Mouse (Mus musculus) ES-CJ7 (cell line): ENCODE results near the gene Prkn.
A peak's percentile ranks its signal among the peaks of the same experiment; 100 is the strongest.
"Not testable (repeated sequence)": the region's sequence is repeated elsewhere in the genome, so short reads cannot be mapped to it uniquely, and the experiment has no call there.

ENCODE experiments used
- DNase-seq: peaks from one replicate; pipeline ENCODE4 v3.0.0; 2011; ENCODE audit warnings: low read depth, low spot score

The Prkn gene

GRCm38 (mm10) chr17:11988110-11988837 is 1148.1 kb downstream of the Prkn start:
- DNase-seq: no peak

- no peak for DNase-seq
Observed at GRCm38 (mm10) chr17:11989296-11989695, 1149.1 kb downstream of the Prkn start.

- DNase-seq: no peak
Observed at GRCm38 (mm10) chr17:11990386-11991087, 1150.4 kb downstream of the Prkn start.

DNA sequence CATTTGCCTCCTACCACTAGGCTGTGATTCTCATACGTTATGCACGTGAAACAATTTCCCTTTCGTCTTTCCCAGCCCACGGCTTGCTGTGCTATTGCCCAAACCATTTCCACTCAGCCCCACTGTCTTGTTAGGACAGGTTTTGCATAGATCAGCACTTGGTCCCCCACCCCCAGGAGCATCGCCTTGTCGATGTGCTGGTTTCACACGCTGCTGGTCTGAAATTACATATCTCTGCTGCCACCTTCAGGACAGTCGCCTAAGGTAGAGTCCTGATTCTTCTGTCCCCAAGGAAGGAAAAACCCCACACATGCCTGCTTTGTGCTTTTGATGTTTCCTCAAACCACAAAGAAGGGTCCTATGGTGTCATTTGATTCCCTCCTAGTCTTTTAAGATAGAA is 1153.1 kb downstream of the Prkn start:
- DNase-seq: peak; percentile 71

DNA sequence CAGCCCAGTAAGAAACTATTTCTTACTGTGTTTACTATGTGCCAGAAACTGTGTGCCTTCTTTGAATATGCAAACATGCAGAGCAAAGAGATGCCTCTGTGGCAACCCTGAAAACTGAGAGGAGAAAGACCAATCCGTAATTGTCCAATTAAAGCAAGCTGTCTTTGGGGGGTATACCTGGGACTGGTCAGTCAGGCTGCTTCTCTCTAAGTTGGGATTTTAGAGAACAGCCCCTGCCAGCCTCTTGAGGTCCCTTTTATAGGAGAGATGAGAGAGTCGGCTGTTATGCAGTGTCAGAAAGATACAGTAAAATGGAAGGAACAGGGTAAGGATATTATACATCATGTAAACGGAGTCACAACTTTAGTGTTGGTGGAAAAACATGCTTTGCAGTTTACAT is 1154.1 kb downstream of the Prkn start:
- no peak for DNase-seq

- not testable (repeated sequence) for DNase-seq
Observed at GRCm38 (mm10) chr17:11994754-11995153, 1154.6 kb downstream of the Prkn start.

GRCm38 (mm10) chr17:11995522-11995921 is 1155.3 kb downstream of the Prkn start:
- DNase-seq: no peak

GRCm38 (mm10) chr17:11996311-11996710 is 1156.1 kb downstream of the Prkn start:
- DNase-seq: no peak

- DNase-seq: no peak
Observed at GRCm38 (mm10) chr17:12000285-12000684, 1160.1 kb downstream of the Prkn start.

DNA sequence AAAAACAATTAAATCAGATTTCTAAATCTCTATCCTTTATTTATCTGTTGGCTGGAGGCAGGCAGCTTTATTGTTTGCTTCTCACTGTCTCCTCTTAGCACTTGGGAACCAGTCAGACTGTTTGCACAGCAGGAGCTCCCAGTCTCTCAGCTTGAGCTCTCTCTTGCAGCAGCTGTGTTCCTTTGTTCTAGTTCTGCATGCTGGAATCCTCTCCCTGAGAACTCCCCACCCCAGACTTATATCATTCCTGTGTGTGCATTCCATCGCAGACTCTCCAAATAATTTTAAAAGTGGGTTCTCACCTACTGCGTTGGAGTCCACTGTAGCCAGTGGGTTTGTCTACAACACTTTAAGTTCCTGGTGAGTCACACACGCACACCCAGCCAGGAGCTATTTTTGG is 1181.1 kb downstream of the Prkn start:
- DNase-seq: peak; percentile 56

DNA sequence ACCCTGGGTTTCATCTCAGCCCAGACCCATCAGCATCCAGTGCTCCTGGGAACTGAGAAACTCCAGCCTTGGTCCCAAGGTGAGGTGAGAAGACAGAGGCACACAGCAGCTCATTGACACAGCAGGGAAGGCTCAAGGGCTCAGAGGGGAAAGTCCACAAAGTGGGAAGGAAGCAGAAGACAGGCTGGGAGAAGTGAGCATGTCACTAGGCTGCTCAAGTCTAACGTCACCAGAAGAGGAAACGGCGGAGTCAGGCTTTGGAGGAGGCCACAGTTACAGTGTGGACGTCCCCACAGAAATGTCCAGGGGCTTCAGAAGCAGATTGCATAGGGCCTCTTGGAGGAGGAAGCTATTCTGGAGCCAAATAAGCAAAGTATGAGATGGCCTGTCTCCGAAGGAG is 1189.2 kb downstream of the Prkn start:
- no peak for DNase-seq

GRCm38 (mm10) chr17:12029921-12030461 is 1189.8 kb downstream of the Prkn start:
- no peak for DNase-seq

DNA sequence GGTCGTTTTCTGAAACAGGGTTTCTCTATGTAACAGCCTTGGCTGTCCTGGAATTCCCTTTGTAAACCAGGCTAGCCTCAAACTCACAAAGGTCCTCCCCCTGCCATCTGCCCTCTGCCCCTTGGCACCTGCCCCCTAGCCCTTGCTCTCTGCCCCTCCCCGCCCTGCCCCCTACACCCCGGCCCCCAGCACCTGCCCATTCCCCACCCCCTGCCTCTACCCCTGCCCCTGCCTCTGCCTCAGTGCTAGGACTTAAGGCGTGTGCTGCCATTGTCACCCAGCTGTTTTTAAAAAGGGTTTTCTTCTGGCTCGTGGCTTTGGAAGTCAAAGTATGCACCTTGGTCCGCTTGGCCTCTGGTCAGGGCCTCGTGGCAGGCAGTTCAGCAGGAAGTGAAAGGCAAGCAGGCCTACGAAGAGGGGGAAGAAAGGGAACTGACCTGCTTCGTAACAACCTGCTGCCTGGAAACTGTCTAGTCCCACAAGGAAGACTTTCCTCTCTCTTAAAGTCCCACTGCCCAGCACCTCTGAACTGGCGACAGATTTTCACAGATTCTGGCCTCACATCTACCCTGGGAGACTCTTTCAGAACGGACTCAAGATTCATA is 1190.5 kb downstream of the Prkn start:
- DNase-seq: no peak

DNA sequence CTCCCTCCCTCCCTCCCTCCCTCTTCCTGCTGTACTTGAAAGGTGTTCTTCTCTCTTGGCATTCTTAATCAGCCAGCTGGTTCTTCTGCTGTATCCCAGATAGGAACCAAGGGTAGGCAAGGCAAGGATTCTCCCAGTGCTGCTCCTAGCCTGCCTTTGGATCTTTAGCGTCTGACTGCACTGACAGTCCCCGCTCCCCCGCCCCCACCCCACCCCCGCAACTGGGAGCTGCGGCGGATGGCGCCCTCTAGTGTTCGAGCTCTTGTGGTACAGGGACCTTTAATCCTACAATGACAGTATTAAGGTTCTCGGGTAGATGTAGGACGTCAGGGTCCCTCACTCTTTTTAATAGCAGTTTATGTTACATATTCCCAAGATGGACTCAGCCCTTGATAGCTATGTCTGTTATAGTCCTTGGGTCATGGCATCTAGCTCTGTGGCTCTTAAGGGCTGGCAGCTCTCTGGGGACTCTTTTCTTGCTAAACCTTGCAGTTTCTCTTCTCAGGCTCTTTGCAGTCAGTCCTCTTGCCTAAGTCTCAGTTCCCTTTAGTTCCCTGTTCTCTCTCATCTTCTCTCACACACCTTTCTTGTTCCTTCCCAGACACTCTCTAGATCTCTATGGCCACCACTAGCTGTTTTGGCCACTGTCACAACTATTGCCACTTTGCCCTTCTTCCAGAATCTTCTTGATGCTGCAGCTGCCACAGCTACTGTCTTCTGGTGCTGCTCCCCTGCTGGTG is 1191.2 kb downstream of the Prkn start:
- peak; percentile 54 for DNase-seq

GRCm38 (mm10) chr17:12032014-12032791 is 1192.0 kb downstream of the Prkn start:
- DNase-seq: no peak

GRCm38 (mm10) chr17:12035386-12035785 is 1195.2 kb downstream of the Prkn start:
- DNase-seq: no peak

DNA sequence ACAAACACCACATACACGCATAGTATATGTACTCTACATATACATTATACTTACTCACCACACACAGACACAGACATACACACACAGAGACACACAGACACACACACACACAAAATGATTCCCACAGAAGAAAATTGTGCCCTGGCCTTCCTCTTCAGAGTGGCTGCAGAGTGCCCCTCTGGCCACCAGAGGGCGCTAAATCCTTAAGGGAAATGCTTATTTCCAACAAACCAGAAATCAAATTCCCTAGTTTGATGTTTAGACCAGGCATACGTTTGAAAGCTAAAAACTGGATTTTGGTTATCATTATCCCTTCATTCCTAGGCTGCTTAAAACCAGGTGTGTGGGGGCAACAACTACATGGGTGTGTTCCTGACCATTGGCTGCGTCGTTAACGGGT is 1196.0 kb downstream of the Prkn start:
- DNase-seq: peak; percentile 32

DNA sequence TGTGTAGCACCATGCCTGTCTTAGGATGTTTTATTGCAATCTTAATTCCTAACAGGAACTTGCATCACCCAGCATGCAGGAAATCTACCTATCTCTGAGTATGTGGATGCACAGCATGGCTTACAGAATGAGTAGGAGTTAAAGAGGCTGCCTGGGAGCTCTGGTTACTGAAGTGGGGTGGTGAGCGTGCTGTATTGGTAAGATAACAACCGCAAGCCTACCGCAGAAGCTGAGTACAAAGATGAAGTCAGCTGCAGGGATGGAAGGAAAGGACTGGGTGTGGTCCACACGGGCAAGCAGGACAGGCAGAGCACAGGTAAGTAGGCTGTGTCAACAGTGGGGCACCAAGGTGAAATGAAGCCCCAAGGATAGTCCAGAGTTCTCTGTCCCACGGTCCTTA is 1196.9 kb downstream of the Prkn start:
- no peak for DNase-seq

DNA sequence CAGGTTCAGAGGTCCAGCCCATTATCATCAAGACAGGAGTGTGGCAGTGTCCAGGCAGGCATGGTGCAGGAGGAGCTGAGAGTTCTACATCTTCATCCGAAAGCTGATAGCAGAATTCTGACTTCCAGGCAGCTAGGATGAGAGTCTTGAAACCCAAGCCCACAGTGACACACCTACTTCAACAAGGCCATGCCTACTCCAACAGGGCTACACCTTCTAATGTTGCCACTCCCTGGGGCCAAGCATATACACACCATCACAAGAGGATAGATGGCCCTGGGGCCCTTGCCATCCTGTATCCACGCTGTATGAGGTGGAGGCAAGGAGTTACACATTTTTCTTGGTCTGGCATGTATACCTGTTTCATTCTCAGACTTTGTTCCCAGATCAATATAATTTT is 1197.4 kb downstream of the Prkn start:
- no peak for DNase-seq

DNA sequence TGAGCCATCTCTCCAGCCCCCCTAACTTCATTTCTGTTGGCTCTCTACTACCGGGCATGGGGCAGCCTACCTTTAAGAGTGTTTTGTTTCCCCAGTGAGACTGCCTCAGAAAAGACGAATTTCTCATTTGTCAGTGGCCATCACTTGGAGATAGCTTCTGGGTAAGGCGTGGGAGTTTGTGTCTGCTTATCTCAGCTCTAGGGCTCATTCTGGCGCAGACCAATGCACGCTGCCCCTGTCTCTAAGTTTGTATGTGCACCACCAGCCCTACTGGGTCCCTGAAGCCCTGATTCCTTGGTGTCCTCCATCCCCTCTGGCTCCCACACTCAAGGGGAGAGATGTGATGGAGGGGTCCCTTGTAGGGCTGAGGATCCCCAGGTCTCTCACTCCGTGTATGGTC is 1198.3 kb downstream of the Prkn start:
- DNase-seq: no peak

DNA sequence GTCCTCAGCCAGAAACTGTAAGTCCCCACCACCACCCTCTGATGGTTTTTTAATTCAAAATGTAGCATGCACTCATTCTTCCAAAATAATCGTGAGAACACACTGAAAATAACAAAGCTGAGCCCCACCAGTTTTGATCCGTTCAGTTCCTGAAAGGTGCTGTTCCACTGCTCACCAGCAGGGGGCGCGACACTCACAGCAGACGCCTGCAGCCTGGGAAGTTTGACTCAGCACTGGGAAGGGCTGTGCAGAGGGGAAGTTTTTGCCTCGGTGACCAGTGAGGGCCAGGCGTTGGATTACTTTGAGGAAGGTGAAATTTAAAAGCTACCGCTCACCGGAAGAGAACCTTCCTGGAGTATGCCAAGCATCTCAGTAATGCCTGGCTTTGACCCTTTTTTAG is 1199.0 kb downstream of the Prkn start:
- peak; percentile 79 for DNase-seq
